Mouse (Mus musculus) neural tube, embryonic 14.5 days (tissue): Measurements from ENCODE around the gene Sirt4. TPM values are rescaled to one million over a fixed set of nuclear protein-coding genes. Genes with fewer than 3 reads are reported as not detected.
A peak's percentile ranks its signal among the peaks of the same experiment; 100 is the strongest.

Experiments used
- ATAC-seq: fragments of 200-750 bp; cut with Nextera tagmentation; 2 replicates; pipeline ENCODE4 v1.8.0; 2017; ENCODE audit warnings: low read depth, mild to moderate bottlenecking, moderate TSS enrichment, moderate library complexity
- H3K27ac ChIP-seq: fragments of 300-500 bp; sonication (generic); 2 replicates; pipeline ENCODE4 v1.5.1; 2014; ENCODE audit warnings: low read depth, mild to moderate bottlenecking, control low read depth, low read length, moderate library complexity, mixed read lengths
- H3K27me3 ChIP-seq: fragments of 300-500 bp; sonication (generic); 2 replicates; pipeline ENCODE4 v1.6.1; 2014; ENCODE audit warnings: low read length; ENCODE audit not compliant: control insufficient read depth, insufficient read depth
- H3K36me3 ChIP-seq: fragments of 300-500 bp; sonication (generic); 2 replicates; pipeline ENCODE4 v1.6.1; 2014; ENCODE audit warnings: low read length, mixed read lengths; ENCODE audit not compliant: control insufficient read depth, insufficient read depth
- H3K4me1 ChIP-seq: fragments of 300-500 bp; sonication (generic); 2 replicates; pipeline ENCODE4 v1.6.1; 2014; ENCODE audit warnings: low read length; ENCODE audit not compliant: control insufficient read depth, insufficient read depth
- H3K4me2 ChIP-seq: fragments of 300-500 bp; sonication (generic); 2 replicates; pipeline ENCODE4 v1.6.1; 2014; ENCODE audit warnings: mild to moderate bottlenecking, low read depth, low read length, control low read depth
- H3K4me3 ChIP-seq: fragments of 300-500 bp; sonication (generic); 2 replicates; pipeline ENCODE4 v1.5.1; 2014; ENCODE audit warnings: low read depth, low read length, control low read depth, mixed read lengths
- H3K9ac ChIP-seq: fragments of 300-500 bp; sonication (generic); replicated peaks from 2 replicates; pipeline ENCODE4 v1.6.1; 2014; ENCODE audit warnings: low read depth, mild to moderate bottlenecking, control low read depth, low read length, mixed read lengths
- H3K9me3 ChIP-seq: fragments of 300-500 bp; sonication (generic); 2 replicates; pipeline ENCODE4 v1.6.1; 2016; ENCODE audit warnings: low read length; ENCODE audit not compliant: control insufficient read depth
- WGBS: fragments of 180-500 bp; shearing (Covaris S2); extraction: QIAGEN DNeasy Blood & Tissue Kit; methylation state at CpG from one replicate; pipeline ENCODE4 v1.1.7; 2014; 5-methylcytosine and 5-hydroxymethylcytosine counted together
- polyA plus RNA-seq: library from polyadenylated mRNA; unstranded; fragments of >200 nt; fragmentation: Nextera tagmentation; extraction: Ambion mirVana; gene quantifications from 2 replicates; pipeline ENCODE4 v1.2.1, GENCODE M21; 2014

Sirt4 gene
- polyA plus RNA-seq, 1 experiment from 2014 or later, result 32.6 TPM

DNA sequence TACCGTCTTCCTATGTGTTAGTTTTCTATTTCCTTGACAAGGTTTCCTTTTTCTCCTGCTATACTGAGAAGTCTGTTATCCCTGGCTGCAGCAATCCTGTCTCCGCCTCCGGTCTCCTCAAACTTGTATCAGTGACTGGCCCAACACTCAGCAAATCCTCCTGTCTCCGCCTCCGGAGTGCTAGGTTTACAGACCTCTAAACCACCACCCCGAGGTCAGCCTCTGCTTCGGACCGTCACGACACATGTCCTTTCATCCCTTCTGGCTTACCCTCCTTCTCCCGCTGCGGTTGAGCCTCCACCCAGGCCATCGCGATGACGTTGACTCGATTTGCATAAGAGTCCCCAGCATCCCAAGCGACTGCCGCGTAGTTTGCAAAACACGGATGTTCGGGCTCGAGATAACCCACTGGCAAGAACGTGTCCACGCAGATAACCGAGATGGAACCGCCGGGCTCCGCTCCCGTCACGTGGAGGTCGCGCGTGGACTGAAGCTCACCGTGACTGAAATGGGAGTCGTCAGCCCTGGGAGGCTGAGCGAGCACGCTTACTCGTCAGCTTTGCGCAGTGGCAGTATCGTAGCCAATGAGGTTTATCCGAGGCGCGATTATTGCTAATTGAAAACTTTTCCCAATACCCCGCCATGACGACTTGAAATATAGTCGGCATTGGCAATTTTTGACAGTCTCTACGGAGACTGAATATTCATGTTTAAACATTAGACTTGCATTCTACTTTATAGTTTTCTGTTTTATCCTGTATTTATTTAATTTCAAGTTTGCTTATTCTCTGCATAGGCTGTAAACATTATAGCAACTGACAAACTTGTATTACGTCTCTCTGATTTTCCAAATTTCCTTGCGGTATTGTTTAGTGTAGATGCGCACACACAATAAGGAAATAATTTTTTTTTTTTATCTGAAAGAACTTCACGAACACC, 5.4 kb upstream of the Sirt4 start:
- ATAC-seq, result peak; percentile 77

DNA sequence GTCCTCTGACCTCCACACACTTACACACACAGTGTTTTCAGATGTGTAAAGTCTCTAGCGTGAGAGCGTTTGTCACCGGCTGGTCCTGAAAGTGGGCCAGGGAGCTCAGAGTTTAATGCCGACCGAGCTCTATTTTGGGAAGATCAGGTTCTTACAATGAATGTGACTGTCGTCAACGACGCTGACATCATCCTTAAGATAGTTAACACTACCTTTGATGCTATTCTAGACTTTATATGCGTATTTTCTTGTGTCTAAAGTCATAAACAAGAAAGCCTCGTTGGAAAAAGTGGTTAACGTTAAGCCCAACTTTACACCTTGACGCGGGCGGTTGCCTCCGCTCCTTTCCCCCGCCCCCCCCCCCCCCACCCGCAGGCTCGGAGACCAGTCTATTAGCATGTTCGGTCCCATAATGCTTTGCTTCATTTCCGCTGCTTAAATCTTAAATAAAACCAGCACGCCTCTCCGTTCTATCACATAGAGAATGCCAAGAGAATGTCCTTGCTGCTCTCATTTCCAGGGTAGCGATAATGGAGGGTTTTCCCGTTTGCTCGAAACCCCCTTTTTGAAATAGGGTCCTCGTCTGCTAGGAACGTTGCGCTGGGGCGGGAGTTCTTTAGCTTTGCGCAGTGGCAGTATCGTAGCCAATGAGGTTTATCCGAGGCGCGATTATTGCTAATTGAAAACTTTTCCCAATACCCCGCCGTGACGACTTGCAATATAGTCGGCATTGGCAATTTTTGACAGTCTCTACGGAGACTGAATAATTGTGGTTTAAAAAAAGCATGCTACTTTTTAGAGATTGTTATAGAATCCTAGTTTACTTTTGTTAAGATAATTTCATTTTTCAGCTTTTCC, 4.5 kb upstream of the Sirt4 start:
- H3K4me2 ChIP-seq, result peak overlapping the region; percentile 69
- no peaks in the 10 kb centered on the region for H3K36me3 ChIP-seq
- peak overlapping the region; percentile 28 for H3K4me3 ChIP-seq
- H3K27me3 ChIP-seq, result no peaks in the 10 kb centered on the region
- no peaks in the 10 kb centered on the region for H3K9me3 ChIP-seq
- under 1% methylated on average over 39 of the region's 39 CpGs for WGBS
- peak; percentile 68 for ATAC-seq
- peak overlapping the region; percentile 75 for H3K9ac ChIP-seq
- peaks cover 15% of the 10 kb centered on the region for H3K4me1 ChIP-seq
- H3K27ac ChIP-seq, result peak overlapping the region; percentile 100

More for the DNA sequence above, 5.4 kb upstream of the Sirt4 start:
- H3K4me2 ChIP-seq, result peak overlapping the region; percentile 69
- H3K4me1 ChIP-seq, result peaks cover 15% of the 10 kb centered on the region
- H3K4me3 ChIP-seq, result peak overlapping the region; percentile 28
- no peaks in the 10 kb centered on the region for H3K36me3 ChIP-seq
- WGBS, result under 1% methylated on average over 50 of the region's 50 CpGs
- H3K9me3 ChIP-seq, result no peaks in the 10 kb centered on the region
- no peaks in the 10 kb centered on the region for H3K27me3 ChIP-seq
- H3K9ac ChIP-seq, result peak overlapping the region; percentile 75
- H3K27ac ChIP-seq, result peak overlapping the region; percentile 100

DNA sequence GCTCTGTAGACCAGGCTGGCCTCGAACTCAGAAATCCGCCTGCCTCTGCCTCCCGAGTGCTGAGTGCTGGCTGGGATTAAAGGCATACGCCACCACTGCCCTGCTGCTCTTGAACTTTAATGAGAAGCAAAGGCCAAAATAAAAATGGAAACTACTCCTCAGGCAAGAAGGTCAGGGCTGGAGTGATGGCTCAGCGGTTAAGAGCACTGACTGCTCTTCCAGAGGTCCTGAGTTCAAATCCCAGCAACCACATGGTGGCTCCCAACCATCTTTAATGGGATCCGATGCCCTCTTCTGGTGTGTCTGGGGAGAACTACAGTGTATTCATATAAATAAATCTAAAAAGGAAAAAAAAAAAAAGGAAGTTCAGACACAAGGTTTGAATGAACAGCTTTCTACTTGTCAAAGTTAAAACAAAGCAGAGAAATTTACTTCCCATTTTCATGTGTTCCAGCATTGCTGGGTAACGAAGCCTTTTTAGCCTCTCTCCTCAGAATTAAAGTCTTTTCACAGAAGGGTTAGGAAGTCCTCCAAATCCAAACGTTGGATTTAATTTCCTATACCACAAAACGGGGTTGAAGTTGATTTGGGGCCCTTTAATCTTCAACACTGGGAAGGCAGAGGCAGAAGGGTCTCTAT, 3.5 kb upstream of the Sirt4 start:
- 79% methylated on average over 9 of the region's 9 CpGs for WGBS
- ATAC-seq, result no peak
- no peaks in the 10 kb centered on the region for H3K9me3 ChIP-seq
- H3K4me1 ChIP-seq, result peaks cover 17% of the 10 kb centered on the region
- H3K4me3 ChIP-seq, result no peak overlapping the region
- no peak overlapping the region for H3K27ac ChIP-seq
- H3K9ac ChIP-seq, result no peak overlapping the region
- no peaks in the 10 kb centered on the region for H3K27me3 ChIP-seq
- H3K36me3 ChIP-seq, result no peaks in the 10 kb centered on the region
- peak overlapping the region; percentile 69; the same call in 1 of the 2 replicates for H3K4me2 ChIP-seq

DNA sequence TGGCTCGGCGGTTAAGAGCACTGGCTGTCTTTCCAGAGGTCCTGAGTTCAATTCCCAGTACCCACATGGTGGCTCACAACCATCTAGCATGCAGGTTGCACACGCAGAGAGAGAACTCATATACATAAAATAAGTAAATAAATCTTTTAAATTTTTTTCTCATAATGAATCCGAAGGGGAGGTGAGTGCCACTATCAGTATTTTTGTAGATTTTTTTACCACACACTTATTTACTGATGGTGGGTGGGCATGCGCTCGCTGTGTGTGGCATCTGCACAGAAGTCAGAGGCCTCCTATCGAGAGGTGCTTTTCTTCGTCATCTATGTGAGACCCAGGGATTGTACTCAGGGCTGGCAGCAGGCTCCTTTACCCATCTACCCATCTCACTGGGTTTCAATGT, 2.8 kb upstream of the Sirt4 start:
- no peak overlapping the region for H3K27ac ChIP-seq
- H3K36me3 ChIP-seq, result no peaks in the 10 kb centered on the region
- no peaks in the 10 kb centered on the region for H3K27me3 ChIP-seq
- H3K4me1 ChIP-seq, result peaks cover 24% of the 10 kb centered on the region
- 85% methylated on average over 8 of the region's 8 CpGs for WGBS
- ATAC-seq, result no peak
- H3K9ac ChIP-seq, result no peak overlapping the region
- H3K4me2 ChIP-seq, result no peak overlapping the region
- no peaks in the 10 kb centered on the region for H3K9me3 ChIP-seq
- H3K4me3 ChIP-seq, result no peak overlapping the region

DNA sequence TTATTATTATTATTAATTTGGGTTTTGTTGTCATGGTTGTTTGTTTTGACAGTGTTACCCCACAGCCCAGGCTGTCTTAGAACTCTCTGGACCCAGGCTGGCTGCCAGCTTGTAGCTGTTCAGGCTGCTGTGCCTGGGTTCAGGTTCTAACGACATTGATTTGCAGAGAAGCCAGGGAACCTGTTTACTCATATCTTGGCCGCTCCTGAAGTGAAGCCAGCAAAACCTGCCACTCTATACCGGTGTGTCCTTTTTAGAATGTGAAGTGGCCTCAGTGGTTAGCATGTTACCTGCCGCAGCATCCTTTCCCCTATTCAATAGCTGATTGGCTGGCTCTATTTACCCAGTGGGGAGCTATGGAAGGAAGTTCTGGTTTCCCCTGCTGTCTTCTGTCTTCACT, 2.2 kb upstream of the Sirt4 start:
- Histone ChIP-seq H3K27ac (no peak overlapping the region), H3K4me1 (peaks cover 23% of the 10 kb centered on the region), H3K27me3 (no peaks in the 10 kb centered on the region), H3K4me2 (no peak overlapping the region), H3K36me3 (no peaks in the 10 kb centered on the region), H3K4me3 (no peak overlapping the region), H3K9me3 (no peaks in the 10 kb centered on the region), H3K9ac (no peak overlapping the region)
- 56% methylated on average over 4 of the region's 4 CpGs for WGBS
- no peak for ATAC-seq

DNA sequence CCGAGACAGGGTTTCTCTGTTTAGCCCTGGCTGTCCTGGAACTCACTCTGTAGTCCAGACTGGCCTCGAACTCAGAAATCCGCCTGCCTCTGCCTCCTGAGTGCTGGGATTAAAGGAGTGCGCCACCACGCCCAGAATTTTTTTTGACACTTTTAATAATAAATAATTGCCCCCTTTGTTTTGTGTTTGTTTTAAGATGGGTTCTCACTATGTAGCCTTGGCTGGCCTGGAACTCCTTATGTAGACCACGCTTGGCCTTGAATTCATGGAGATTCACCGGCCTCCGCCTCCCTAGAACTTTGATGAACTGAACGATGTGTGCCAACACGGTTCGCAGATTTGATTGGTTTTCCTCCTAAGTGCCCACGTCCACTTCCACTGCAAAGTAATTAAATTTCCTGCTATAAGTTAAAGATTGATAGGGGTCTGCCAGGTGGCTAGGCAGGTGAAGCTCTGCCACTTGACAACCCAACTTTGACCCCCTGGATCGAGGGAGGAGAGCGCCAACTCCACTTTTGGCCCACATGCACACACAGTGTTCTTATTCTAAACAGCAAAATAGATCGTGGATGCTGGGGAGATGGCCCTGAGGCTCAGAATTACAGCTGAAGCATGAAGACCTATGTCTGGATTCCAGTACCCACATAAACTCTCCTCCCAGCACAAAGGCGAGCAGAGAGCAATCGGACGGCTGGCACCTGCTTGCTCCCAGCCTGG, 1.1 kb upstream of the Sirt4 start:
- Histone ChIP-seq H3K27ac (no peak overlapping the region), H3K36me3 (no peaks in the 10 kb centered on the region), H3K4me3 (no peak overlapping the region), H3K9ac (no peak overlapping the region), H3K4me2 (no peak overlapping the region), H3K4me1 (peaks cover 15% of the 10 kb centered on the region), H3K9me3 (no peaks in the 10 kb centered on the region), H3K27me3 (no peaks in the 10 kb centered on the region)
- no peak for ATAC-seq
- 86% methylated on average over 18 of the region's 18 CpGs for WGBS

DNA sequence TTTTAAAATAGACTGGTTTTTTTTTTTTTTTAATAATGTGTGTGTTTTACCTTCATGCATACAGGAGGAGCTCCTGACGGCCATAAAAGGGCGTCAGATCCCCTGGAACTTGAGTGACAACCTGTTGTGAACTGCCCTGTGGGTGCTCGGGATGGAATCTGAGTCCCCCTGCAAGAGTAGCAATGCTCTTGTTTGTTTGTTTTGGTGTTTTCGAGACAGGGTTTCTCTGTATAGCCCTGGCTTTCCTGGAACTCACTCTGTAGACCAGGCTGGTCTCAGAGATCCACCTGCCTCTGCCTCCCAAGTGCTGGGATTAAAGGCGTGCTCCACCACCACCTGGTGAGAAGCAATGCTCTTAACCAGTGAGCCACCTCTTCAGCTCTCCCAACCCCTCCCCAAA, 471 bp upstream of the Sirt4 start:
- no peaks in the 10 kb centered on the region for H3K27me3 ChIP-seq
- H3K36me3 ChIP-seq, result no peaks in the 10 kb centered on the region
- H3K4me3 ChIP-seq, result peak overlapping the region; percentile 38
- peak overlapping the region; percentile 50; the same call in 1 of the 2 replicates for H3K9ac ChIP-seq
- peak overlapping the region; percentile 43 for H3K4me2 ChIP-seq
- no peaks in the 10 kb centered on the region for H3K9me3 ChIP-seq
- peaks cover 13% of the 10 kb centered on the region for H3K4me1 ChIP-seq
- ATAC-seq, result no peak
- 75% methylated on average over 5 of the region's 5 CpGs for WGBS
- peak overlapping the region; percentile 73 for H3K27ac ChIP-seq

DNA sequence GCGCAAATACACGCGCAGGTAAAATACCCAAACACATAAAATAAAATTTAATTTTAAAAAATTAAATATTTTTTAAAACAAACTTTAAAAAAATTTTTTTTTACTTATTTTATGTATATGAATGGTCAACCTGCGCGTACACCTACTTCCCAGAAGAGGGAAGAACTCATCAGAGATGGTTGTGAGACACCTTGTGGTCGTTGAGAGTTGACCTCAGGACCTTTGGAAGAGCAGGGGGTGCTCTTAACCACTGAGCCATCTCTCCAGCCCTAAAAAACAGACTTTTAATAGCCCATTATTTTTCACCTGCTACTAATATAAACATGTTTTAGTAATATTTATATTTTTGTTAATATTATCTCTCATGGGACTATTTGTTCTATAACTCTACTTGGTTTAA, 1.1 kb downstream of the Sirt4 start:
- Histone ChIP-seq H3K27me3 (no peaks in the 10 kb centered on the region), H3K4me3 (peak overlapping the region; percentile 38), H3K4me2 (peak overlapping the region; percentile 43; the same call in 1 of the 2 replicates), H3K36me3 (no peaks in the 10 kb centered on the region), H3K27ac (no peak overlapping the region), H3K9me3 (no peaks in the 10 kb centered on the region), H3K4me1 (peaks cover 13% of the 10 kb centered on the region), H3K9ac (no peak overlapping the region)
- no peak for ATAC-seq
- whole genome bisulfite sequencing, result 29% methylated on average over 6 of the region's 6 CpGs
